Mouse (Mus musculus): Measurements from ENCODE around the gene Lamp5. TPM values are rescaled to one million over a fixed set of nuclear protein-coding genes. Genes with fewer than 3 reads are reported as not detected.

Lamp5 gene
- polyA plus RNA-seq (2016; fragmentation: Nextera tagmentation; extraction: Ambion mirVana) = 167 and 171 TPM in 2 replicates

DNA sequence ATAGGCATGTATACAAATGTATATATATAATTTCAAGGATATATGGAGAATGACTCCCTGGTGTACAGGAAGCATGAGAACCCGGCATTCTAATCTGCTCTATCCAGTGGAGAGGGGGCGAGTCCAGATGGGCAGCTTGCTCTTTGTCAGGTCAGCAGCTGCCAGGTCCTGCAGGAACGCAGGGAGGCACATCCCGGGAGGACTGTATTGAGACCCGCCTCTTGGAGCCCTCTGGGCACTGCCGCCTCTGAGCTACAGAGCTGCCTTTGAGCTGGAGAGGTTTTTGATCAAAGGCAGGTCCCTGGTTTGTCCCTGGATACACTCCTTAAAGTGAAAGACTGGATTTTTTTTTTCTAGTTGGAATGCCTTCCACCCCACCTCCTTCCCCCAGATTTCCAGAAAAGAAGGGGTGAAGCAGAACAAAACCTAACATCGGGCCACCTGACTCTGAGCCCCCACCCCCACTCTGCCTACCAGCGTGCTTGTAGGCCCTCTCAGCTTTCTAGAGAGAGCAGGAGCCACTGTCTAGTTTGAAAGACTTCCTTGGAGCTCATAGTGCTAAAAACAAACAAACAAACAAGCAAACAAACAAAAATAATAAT is at the start of gene Lamp5:
TSS of gene Lamp5 (plus strand) at position 552 of the 602 bp plus-strand sequence.
- WGBS = 2% methylated on average over 8 of the region's 8 CpGs
- Histone ChIP-seq H3K4me3 (peak within 1 kb of the TSS; percentile 34), H3K36me3 (no peaks in the 10 kb centered on the region), H3K4me2 (replicated peaks) (peak within 1 kb of the TSS; percentile 59), H3K27me3 (replicated peaks) (no peaks in the 10 kb centered on the region), H3K9me3 (no peaks in the 10 kb centered on the region), H3K27ac (peak within 1 kb of the TSS; percentile 87), H3K9ac (peak within 1 kb of the TSS; percentile 57), H3K4me1 (peaks cover 3% of the 10 kb centered on the region)
- peak; percentile 61 for ATAC-seq (ENCODE audit: low FRiP score, low read depth)

DNA sequence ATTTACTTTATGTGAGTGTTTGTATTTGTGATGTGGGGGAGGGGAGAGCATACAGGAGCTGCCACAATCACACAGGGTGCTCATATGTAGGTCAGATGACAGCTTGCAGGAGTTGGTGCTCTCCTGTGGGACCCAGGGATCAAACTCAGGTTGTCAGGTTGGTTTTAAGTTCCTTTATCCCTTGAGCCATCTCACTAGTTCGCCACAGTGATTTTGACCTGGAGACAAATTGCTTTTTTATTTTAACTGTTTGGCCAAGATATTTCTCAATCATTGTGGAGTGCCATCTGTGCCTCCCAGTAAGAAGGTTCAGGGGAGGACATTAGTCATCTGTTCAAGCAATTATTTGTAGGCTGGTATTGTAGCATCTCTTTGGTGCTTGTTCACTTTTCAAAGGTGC is 48.2 kb upstream of the Lamp5 start:
- H3K4me1 ChIP-seq = no peaks in the 10 kb centered on the region
- no peak for ATAC-seq (ENCODE audit: low FRiP score, low read depth)
- WGBS = 73% methylated on average over 1 of the region's 1 CpGs
- no peaks in the 10 kb centered on the region for H3K9me3 ChIP-seq
- no peak overlapping the region for H3K4me3 ChIP-seq
- no peak overlapping the region for H3K9ac ChIP-seq
- no peaks in the 10 kb centered on the region for H3K27me3 ChIP-seq (replicated peaks)
- no peaks in the 10 kb centered on the region; the same call in 1 of the 2 replicates for H3K36me3 ChIP-seq
- H3K4me2 ChIP-seq (replicated peaks) = no peak overlapping the region
- no peak overlapping the region for H3K27ac ChIP-seq

GRCm38 (mm10) chr2:136006280-136006679 is 45.8 kb upstream of the Lamp5 start:
- Histone ChIP-seq H3K4me1 (no peaks in the 10 kb centered on the region), H3K4me2 (replicated peaks) (no peak overlapping the region), H3K9ac (no peak overlapping the region), H3K27me3 (replicated peaks) (no peaks in the 10 kb centered on the region), H3K36me3 (no peaks in the 10 kb centered on the region; the same call in 1 of the 2 replicates), H3K27ac (no peak overlapping the region), H3K9me3 (no peaks in the 10 kb centered on the region), H3K4me3 (no peak overlapping the region)
- no peak for ATAC-seq (ENCODE audit: low FRiP score, low read depth)
- 94% methylated on average over 5 of the region's 5 CpGs for WGBS

- Histone ChIP-seq H3K27me3 (replicated peaks) (no peaks in the 10 kb centered on the region), H3K4me3 (no peak overlapping the region), H3K4me1 (no peaks in the 10 kb centered on the region), H3K36me3 (no peaks in the 10 kb centered on the region), H3K4me2 (replicated peaks) (no peak overlapping the region), H3K9me3 (no peaks in the 10 kb centered on the region), H3K9ac (no peak overlapping the region), H3K27ac (no peak overlapping the region)
- 90% methylated on average over 9 of the region's 9 CpGs for WGBS
- ATAC-seq (ENCODE audit: low FRiP score, low read depth) = no peak
Measured at GRCm38 (mm10) chr2:136012759-136013158, 39.3 kb upstream of the Lamp5 start.

- no peak for ATAC-seq (ENCODE audit: low FRiP score, low read depth)
- H3K27me3 ChIP-seq (replicated peaks) = no peaks in the 10 kb centered on the region
- no peaks in the 10 kb centered on the region for H3K36me3 ChIP-seq
- H3K4me2 ChIP-seq (replicated peaks) = no peak overlapping the region
- no peak overlapping the region for H3K9ac ChIP-seq
- H3K4me1 ChIP-seq = peaks cover 3% of the 10 kb centered on the region
- H3K9me3 ChIP-seq = no peaks in the 10 kb centered on the region
- H3K4me3 ChIP-seq = no peak overlapping the region
- WGBS = 88% methylated on average over 4 of the region's 4 CpGs
- no peak overlapping the region for H3K27ac ChIP-seq
Measured at GRCm38 (mm10) chr2:136048464-136048863, 3.6 kb upstream of the Lamp5 start.

DNA sequence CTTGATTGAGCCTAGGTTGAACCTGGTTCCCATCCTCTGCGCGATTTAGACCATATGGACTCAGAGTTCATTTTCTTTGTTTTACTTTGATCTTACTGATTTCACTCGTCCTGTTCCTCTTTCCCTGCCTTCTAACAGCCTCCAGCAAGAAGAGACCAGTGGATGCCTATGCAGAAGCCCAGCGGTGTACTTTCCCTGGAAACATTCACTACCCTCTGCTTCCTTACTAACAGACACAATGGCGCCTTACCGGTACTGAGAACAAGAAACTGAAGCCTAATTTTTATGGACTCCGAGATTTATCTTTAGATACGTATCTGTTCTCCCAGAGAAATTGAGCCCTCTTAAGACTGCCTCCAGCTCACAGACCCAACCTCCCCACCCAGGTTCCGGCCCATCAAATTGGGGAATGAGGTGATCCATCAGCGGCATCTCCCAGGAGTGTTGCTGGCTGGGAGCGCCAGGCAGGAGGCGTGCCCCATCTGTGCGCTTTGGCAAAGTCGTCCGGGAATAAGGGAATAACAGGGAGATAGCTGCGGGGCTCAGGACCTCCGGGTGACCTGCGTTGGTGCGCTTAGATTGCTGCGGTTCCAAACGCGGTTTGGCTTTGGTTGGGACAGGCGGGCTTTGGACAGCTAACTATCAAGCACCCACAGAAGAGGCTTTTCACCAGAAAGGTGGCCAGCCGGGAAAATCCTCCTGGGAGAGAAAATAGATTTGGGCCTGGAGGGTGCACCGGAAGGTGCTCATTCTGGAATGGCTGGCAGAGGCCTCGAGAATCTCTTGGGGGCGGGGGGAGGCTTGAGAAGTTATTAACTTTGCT is 1.0 kb upstream of the Lamp5 start:
- Histone ChIP-seq H3K27me3 (replicated peaks) (no peaks in the 10 kb centered on the region), H3K4me1 (peaks cover 3% of the 10 kb centered on the region), H3K4me3 (peak overlapping the region; percentile 34), H3K9me3 (no peaks in the 10 kb centered on the region), H3K36me3 (no peaks in the 10 kb centered on the region), H3K9ac (peak overlapping the region; percentile 57), H3K4me2 (replicated peaks) (peak overlapping the region; percentile 59), H3K27ac (peak overlapping the region; percentile 87)
- WGBS = 14% methylated on average over 27 of the region's 27 CpGs
- peak; percentile 87 for ATAC-seq (ENCODE audit: low FRiP score, low read depth)

DNA sequence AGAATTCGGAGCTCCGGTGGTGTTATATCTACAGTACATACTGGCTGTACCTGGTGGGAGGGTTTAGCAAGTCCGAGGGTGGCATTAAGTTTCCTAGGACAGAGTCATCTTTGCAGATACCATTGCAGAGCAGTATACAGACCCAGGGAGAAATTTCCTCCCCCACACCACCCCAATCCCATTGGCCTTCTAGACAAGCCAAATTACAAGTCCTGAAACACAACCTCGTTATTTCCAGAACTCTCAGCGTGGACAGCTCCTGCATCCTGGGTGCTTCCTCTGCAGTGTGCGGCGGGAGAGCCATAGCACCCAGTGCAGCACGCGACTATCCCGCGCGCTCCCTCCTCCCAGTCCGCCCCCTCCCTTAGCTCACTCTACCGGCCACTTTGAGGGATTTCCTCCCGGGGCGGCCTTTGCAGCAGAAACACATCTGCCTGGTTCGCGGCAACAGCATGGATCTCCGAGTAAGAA is 5.9 kb downstream of the Lamp5 start:
- Histone ChIP-seq H3K27me3 (replicated peaks) (peaks cover 35% of the 10 kb centered on the region), H3K27ac (peak overlapping the region; percentile 72), H3K9me3 (no peaks in the 10 kb centered on the region), H3K36me3 (no peaks in the 10 kb centered on the region), H3K4me3 (peak overlapping the region; percentile 47), H3K4me2 (replicated peaks) (peak overlapping the region; percentile 64), H3K4me1 (peaks cover 7% of the 10 kb centered on the region), H3K9ac (peak overlapping the region; percentile 81)
- ATAC-seq (ENCODE audit: low FRiP score, low read depth) = peak; percentile 69
- 4% methylated on average over 19 of the region's 19 CpGs for WGBS

GRCm38 (mm10) chr2:136058398-136058797 is 6.4 kb downstream of the Lamp5 start:
- Histone ChIP-seq H3K9ac (peak overlapping the region; percentile 81), H3K4me3 (peak overlapping the region; percentile 47), H3K4me1 (peaks cover 7% of the 10 kb centered on the region), H3K36me3 (no peaks in the 10 kb centered on the region), H3K4me2 (replicated peaks) (peak overlapping the region; percentile 64), H3K27me3 (replicated peaks) (peaks cover 35% of the 10 kb centered on the region), H3K9me3 (no peaks in the 10 kb centered on the region), H3K27ac (peak overlapping the region; percentile 72)
- peak; percentile 31; the same call in 1 of the 2 replicates for ATAC-seq (ENCODE audit: low FRiP score, low read depth)
- 4% methylated on average over 7 of the region's 7 CpGs for WGBS

DNA sequence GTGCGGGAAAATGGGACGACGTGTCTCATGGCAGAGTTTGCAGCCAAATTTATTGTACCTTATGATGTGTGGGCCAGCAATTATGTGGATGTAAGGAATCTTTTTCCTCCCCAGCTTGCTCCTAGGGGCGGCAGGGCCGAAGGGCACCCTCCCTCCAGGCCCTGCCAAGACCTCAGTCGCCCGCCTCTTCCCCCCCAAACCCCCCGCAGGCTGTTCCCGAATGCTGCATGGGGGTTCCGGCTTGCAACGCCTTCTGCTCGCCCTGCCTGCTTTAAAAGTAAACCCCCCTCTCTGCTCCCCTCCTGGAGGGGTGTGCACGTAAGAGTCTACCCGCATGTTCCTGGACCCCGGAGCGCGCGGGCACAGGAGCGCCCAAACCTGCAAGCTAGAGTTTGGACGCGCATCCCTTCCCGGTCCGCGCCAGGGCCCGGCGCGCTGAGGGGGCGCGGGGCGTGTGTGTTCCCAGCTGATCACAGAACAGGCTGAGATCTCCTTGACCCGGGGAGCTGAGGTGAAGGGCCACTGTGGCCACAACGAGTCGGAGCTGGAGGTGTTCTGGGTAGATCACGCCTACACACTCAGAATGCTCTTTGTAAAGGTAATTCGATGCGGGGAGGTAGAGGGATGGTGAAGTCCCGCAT is 7.1 kb downstream of the Lamp5 start:
- Histone ChIP-seq H3K4me3 (peak overlapping the region; percentile 47), H3K4me1 (peaks cover 7% of the 10 kb centered on the region), H3K27me3 (replicated peaks) (peaks cover 35% of the 10 kb centered on the region), H3K9ac (peak overlapping the region; percentile 81), H3K9me3 (no peaks in the 10 kb centered on the region), H3K4me2 (replicated peaks) (peak overlapping the region; percentile 64), H3K36me3 (no peaks in the 10 kb centered on the region), H3K27ac (peak overlapping the region; percentile 72)
- WGBS = 1% methylated on average over 37 of the region's 37 CpGs
- ATAC-seq (ENCODE audit: low FRiP score, low read depth) = no peak

- peak overlapping the region; percentile 41; the same call in 1 of the 2 replicates for H3K4me2 ChIP-seq (replicated peaks)
- H3K27ac ChIP-seq = no peak overlapping the region; the same call in 1 of the 2 replicates
- WGBS = 65% methylated on average over 1 of the region's 1 CpGs
- H3K36me3 ChIP-seq = peaks cover 5% of the 10 kb centered on the region
- peaks cover 15% of the 10 kb centered on the region for H3K27me3 ChIP-seq (replicated peaks)
- ATAC-seq (ENCODE audit: low FRiP score, low read depth) = 0 out of 2 replicates have a peak, but pooled peaks have one; percentile 57
- H3K4me3 ChIP-seq = no peak overlapping the region
- peaks cover 8% of the 10 kb centered on the region for H3K4me1 ChIP-seq
- no peak overlapping the region for H3K9ac ChIP-seq
- H3K9me3 ChIP-seq = no peaks in the 10 kb centered on the region
Measured at GRCm38 (mm10) chr2:136064356-136064755, 12.3 kb downstream of the Lamp5 start.

DNA sequence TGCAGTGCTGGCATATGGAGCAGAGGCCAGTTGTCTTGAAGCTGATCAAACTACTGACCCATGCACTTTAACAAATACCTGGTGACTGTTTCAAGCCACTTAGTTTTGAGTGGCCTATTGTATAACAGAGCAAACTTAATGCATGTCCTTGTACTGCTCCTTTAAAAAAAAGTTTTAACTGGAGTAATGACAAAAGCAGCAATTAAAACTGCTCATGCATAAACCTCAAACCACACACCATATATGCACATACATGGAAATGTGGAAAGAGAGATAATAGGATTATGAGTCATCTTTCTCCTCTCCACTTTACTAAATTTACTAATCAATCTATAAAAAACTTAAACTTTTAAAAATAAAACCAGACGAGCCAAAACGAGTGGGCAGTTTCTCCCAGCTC is 43.9 kb downstream of the Lamp5 start:
- H3K27me3 ChIP-seq (replicated peaks) = no peaks in the 10 kb centered on the region
- no peak for ATAC-seq (ENCODE audit: low FRiP score, low read depth)
- 84% methylated on average over 2 of the region's 2 CpGs for WGBS
- no peaks in the 10 kb centered on the region for H3K9me3 ChIP-seq
- no peaks in the 10 kb centered on the region for H3K4me1 ChIP-seq
- H3K27ac ChIP-seq = no peak overlapping the region
- H3K4me2 ChIP-seq (replicated peaks) = no peak overlapping the region
- no peak overlapping the region for H3K9ac ChIP-seq
- no peaks in the 10 kb centered on the region for H3K36me3 ChIP-seq
- no peak overlapping the region for H3K4me3 ChIP-seq

DNA sequence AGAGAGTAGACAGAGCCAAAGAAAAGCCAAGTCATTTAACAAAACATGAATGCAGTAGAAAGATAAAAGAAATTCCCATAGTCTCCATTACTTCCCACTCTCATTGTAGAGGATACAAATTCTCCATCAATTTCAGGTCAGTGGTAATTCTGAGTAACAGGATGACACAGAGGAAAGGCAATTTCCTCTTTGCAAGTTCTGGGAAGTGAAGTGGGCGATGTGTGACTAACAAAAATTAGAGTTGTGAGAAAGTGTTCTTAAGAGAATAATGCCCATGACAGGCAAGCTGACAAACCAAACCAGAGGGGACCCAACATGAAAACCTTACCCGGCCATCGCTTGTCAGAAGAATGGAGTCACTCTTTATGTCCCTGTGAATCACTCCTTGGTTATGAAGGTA is 45.1 kb downstream of the Lamp5 start:
- 93% methylated on average over 3 of the region's 3 CpGs for WGBS
- H3K9me3 ChIP-seq = no peaks in the 10 kb centered on the region
- no peak for ATAC-seq (ENCODE audit: low FRiP score, low read depth)

More for the DNA sequence above, 45.1 kb downstream of the Lamp5 start:
- H3K27ac ChIP-seq = no peak overlapping the region
- H3K36me3 ChIP-seq = no peaks in the 10 kb centered on the region
- H3K4me1 ChIP-seq = no peaks in the 10 kb centered on the region
- no peak overlapping the region for H3K4me2 ChIP-seq (replicated peaks)
- H3K27me3 ChIP-seq (replicated peaks) = no peaks in the 10 kb centered on the region
- no peak overlapping the region for H3K4me3 ChIP-seq
- H3K9ac ChIP-seq = no peak overlapping the region
